Mouse (Mus musculus) kidney, adult 10 weeks (tissue): ENCODE data around the gene Slc25a41. TPM values are rescaled to one million over a fixed set of nuclear protein-coding genes. Genes with fewer than 3 reads are reported as not detected.

Source experiments
- polyA plus RNA-seq: library from polyadenylated mRNA; stranded (reverse); fragments of 350-450 nt; fragmentation: Illumina TruSeq; extraction: RNeasy Lipid Tissue Mini Kit (QIAGEN cat#74804); gene quantifications from one replicate; pipeline ENCODE4 v1.2.3, GENCODE M21; 2014; ENCODE audit warnings: low read depth, low replicate concordance

Gene Slc25a41
- not detected for polyA plus RNA-seq

DNA sequence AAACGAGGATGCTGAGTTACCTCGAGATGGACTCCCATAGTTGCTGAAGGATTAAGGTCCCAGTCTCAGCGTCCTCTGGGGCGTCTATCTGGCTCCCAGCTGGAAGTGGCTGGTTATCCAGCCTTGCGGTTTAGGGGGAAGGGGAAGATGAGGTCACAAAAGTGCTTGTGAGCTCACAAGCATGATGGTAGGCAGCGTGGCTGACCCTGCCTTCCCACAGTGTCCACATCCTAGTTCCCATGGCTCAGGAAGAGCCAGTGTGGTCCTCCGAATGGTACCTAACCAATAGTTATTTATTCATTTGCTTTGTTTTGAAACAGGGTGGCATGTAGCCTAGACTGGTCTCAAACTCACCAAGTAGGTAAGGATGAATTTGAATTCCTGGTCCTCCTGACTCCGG is at the start of gene Slc25a41:
Gene Slc25a41 (minus strand): TSS at position 101 of the 400 bp plus-strand sequence.

DNA sequence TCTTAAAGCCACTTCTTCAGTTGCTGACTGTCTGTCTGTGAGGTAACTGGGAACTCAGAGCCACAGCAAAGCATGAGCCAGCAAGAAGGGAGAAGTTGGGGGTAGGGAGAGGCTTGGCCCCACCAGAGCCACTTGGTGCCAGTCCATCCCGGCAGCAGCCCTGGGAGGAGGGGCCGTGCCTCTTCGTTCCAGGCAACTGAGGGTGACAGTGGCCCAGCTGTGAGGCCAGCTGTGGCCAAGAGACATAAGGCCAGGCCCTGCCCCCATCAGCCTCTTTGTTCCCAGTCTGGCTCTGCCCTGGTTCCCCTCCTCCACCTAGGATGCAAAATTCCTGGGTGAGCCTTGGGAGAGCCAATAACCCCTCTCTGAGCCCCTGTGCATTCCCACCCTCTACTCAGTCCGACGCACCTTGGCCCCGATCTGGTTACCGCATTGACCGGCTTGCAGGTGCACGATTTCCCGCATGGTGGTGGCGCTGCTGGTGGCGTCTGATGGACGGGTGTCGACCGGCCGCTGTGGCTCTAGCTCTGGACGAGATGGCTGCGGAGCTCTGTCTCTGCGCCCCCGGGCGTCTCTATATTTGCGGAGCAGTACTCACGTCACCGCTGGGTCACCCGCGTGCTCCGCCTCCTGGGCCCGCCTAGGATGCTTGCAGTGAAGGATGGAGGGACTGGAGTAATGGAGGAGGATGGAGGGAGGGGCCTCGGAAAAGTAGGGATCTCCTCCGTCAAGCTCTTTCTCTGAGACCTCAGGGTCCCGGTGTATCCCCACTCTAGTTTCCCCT is 45.8 kb upstream of the Slc25a41 start, which contains the start of gene Tubb4a:
Gene Tubb4a (minus strand): TSS at position 734 of the 784 bp plus-strand sequence.

DNA sequence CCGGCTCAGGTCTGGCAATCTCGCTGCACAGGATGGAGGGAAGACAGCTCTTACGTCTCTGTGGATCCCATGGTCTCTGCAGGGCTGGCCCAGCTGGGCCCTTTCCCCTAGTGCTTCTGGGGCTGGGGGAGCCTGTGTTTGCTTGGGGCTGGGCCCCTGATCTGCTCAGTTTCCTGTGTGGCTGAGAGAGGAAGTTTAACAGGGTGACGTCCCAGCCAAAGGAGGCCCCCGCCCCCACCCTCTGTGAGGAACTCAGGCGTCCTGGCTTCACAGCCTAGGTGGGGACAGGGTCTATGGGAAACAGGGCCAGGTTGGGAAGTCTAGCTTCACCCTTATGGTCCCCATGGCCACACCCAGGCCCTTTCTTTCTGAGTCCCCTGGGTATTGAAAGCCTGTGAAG is 36.9 kb upstream of the Slc25a41 start, which contains the start of gene Dennd1c:
Gene Dennd1c (minus strand): TSS at position 179 of the 400 bp plus-strand sequence.

DNA sequence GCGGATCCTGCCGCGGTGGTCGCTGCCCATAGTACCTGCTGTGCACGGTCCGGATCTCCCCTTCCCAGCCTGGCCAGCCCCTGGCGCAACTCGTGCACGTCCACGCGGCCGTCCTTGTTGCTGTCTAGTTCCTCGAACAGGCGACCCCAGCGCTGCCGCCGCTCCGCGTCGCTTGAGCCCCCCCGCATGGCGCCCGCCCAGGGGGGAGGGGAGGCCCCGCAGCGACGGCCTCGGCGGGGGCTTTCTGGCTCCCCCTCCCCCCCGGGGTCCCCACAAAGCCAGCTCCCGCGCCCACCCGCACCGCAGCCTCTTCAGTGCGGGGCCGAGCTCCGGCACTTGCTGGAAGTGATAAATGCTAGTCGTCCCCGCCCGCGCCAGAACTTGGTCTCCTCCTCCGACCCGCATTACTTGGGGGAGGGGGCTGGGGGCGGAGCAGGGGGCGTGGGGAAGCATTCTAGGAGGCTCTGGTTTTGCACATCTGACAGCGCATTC is 18.1 kb upstream of the Slc25a41 start, which contains the start of gene Slc25a23:
Gene Slc25a23 (minus strand): TSS at position 378 of the 492 bp plus-strand sequence.

DNA sequence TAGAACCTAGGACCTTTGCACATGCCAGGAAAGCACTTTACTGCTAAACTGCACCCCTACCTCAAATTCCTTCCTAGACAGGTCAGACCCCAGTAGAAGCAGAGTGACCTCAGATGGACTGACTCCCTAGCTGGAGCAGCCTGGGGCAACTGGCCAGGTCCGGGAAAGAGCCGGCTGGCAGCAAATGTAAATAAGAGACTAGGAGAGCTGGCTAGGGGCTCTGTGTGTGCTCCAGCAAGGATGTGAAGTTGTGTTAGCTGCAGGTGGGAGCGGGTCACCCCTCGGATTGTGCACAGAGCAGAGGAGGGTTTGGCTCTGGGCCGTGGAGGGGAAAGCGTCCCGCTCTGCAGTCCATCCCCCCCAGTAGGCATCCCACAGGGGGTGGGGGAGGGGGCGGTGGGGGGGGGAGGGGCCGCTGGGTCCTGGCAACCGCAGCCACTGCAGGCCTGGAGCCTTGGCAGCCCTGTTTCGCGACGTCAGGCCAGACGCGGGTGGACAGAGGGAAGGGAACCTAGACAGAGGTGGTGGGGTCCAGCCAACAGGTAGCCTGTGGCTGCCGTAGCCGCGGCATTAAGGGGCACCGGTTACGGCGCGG is 17.5 kb upstream of the Slc25a41 start, which contains the start of gene Crb3:
Gene Crb3 (plus strand): TSS at position 215 of the 595 bp plus-strand sequence.

DNA sequence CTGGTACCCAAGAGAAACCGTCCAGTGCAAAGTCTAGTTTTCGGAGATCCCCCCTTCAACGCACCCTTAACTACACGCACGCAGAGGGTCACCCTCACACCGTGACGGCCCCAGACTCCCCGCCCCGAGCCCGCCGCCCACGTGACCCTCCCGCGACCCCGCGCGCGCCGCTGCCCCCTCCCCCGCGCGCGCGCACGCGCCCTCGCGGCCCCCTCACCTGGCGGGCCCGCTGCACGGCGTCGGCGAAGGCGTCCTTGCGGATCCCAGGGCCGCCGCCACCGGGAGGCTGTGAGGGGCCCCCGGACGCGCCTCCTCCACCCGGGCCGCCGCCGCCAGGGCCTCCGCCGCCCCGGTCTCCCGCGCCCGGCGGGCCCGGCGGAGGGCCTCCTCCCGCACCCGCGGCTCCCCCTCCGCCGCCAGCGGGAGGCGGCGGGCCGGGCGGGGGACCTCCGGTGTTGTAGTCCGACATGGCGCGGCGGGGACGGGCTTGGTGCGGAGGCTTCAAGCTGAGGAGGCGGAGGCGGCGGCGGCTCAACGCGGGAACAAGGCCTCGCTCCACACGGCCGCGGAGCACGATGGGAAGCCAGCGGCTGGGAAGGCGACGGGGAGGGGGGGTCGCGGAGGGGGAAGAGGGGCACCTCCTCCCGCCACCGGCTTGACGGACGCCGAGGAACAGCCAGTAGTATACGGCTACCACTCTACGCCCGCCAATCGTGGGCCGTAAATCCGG is 10.4 kb downstream of the Slc25a41 start, which contains the start of gene Khsrp:
Gene Khsrp (minus strand): TSS at position 592 of the 730 bp plus-strand sequence.

DNA sequence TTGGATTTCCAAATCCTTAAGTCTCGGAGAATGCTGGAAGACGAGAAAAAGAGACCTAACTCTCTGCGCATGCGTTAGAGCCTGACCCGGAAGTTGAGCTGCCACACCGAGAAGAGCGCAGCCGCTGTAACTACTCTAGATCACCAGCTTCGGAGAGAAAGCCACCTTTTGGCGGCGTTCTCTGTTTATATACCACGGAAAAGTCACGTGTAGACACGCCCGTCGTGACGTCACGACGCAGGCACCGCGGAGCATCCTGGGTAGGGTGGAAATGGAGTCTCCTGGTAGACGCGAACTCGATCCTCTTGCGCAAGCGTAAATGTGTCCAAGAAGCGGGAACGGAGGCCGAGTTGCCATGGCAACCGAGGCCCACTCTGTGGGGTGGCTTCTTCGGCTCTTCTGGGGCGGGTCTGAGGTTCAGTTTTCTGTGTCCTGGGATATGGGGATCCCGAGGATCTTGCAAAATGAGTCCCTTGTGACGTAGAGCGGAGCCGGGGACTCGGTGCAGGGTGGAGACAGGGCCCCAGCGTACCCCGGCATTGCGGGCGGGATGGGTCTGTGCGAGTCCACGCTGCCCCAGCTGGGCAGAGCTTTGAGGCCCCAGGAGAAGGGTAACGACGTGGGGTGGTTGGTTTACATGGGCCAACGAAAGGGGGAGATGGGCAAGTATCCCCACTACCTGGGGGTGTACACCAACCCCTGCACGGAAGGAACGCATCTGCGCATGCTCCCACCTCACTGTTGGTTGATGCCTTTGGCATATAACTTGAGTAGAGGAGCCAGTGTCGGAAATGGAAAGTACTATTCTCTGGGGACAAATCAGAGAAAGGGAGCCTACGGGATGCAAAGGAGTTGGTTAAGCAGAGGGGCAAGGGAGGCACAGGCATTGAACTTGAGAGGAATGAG is 30.0 kb downstream of the Slc25a41 start, which contains the start of the genes Gtf2f1 and Gm17949:
Gene Gtf2f1 (minus strand): TSS at position 53 of the 906 bp plus-strand sequence.
Gene Gm17949 (plus strand): TSS at position 234 of the 906 bp plus-strand sequence.

DNA sequence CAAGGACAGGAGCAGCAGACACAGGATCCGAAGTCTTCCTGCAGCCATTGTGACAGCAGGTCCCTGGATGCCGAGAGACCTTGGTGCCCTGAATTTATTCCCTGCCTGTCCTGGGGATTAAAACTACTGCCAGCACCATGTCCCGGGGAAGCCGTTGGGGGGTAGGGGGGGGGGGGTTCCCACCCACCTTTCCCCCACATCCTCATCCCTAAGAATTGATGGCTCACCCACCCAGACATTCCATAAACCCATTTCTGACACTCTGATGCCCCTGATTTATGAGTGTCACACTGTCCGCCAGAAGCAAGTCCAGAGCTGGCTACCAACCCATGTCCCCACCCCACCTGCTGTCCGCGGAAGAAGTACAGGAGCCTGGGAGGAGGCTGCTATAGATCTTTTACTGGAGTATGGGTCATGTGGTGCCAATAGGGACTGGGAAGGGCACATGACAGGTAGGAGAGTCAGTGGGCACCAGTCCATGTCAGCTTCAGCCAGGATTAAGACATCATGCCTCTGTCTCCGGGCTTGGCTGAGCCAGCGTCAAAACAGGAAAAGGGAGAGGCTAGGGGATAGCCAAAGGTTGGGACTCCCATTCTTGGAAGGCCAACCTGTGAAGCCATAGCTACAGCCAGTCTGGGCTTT is 41.4 kb downstream of the Slc25a41 start, which contains the start of gene Pspn:
Gene Pspn (minus strand): TSS at position 51 of the 642 bp plus-strand sequence.

DNA sequence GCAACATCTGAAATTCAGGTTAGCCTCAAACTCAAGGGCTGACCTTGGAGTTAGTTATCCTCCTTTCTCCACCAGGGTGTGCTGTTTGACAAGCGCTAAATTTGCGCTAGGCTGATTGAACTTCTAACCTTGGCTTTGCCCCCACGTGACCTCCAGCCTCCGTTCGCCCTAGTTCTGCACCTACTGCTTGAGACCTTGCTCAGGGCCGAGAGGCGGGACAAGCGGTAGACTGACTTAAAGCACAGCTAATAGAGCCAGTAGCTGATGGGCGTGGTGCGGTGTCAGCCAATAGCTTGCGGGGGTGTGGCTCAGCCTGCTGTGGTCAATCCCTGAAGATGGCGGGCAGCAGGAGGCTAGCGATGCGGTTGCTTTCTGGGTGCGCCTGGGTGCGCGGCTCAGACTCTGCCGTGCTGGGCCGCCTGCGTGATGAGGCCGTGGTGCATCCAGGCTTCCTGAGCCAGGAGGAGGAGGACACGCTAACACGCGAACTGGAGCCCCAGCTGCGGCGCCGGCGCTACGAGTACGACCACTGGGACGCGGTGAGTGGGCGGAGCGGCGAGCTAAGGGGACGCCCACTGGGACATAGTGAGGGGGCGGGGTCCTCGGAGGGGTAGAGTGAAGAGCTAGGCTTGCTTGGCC is 44.3 kb downstream of the Slc25a41 start, which contains the start of gene Alkbh7:
Gene Alkbh7 (plus strand): TSS at position 311 of the 639 bp plus-strand sequence.

DNA sequence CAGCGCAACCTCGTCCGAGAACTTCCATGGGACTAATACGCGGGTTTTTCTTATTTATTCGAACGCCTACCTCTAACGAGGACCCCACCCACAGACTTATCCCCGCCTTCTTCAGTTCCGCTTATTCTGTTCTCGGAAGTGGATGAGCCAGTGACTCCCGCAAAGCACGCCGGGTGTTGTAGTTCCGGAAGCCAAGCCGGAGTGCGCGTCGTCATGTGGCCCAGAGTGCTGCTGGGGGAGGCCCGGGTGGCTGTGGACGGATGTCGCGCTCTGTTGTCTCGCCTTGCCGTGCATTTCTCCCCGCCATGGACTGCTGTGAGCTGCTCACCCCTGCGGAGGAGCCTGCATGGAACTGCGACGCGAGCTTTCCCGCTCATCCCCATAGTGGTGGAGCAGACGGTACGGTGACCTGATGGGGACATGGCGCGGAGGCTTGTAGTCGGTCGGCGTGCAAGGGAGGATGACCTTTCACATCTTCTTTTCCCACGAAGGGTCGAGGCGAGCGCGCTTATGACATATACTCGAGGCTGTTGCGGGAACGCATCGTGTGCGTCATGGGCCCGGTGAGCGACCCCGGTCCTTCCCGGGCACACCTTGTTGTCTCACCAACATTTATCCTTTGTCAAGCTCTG is 51.2 kb downstream of the Slc25a41 start, which contains the start of gene Clpp:
Gene Clpp (plus strand): TSS at position 191 of the 632 bp plus-strand sequence.

Other genes with a start within 250 kb of the Slc25a41 start
- 0.12 TPM for gene Rfx2, start 210.6 kb downstream of the Slc25a41 start, polyA plus RNA-seq
- gene Acsbg2, start 167.2 kb downstream of the Slc25a41 start, polyA plus RNA-seq = not detected
- not detected for gene 1700061G19Rik, start 166.2 kb downstream of the Slc25a41 start, polyA plus RNA-seq
- gene Mllt1, start 106.2 kb downstream of the Slc25a41 start, polyA plus RNA-seq = 0.49 TPM
- not detected for gene Acer1, start 59.5 kb downstream of the Slc25a41 start, polyA plus RNA-seq
- 3.0 TPM for gene Clpp, start 51.3 kb downstream of the Slc25a41 start, polyA plus RNA-seq
- 3.5 TPM for gene Alkbh7, start 44.3 kb downstream of the Slc25a41 start, polyA plus RNA-seq
- gene Pspn, start 41.6 kb downstream of the Slc25a41 start, polyA plus RNA-seq = not detected
- 2.4 TPM for gene Gtf2f1, start 30.4 kb downstream of the Slc25a41 start, polyA plus RNA-seq
- not detected for gene Gm17949, start 30.2 kb downstream of the Slc25a41 start, polyA plus RNA-seq
- 4.1 TPM for gene Khsrp, start 10.1 kb downstream of the Slc25a41 start, polyA plus RNA-seq
- 14.2 TPM for gene Crb3, start 17.5 kb upstream of the Slc25a41 start, polyA plus RNA-seq
- gene Slc25a23, start 18.2 kb upstream of the Slc25a41 start, polyA plus RNA-seq = 21.2 TPM
- gene Dennd1c, start 36.9 kb upstream of the Slc25a41 start, polyA plus RNA-seq = not detected
- gene Tubb4a, start 46.1 kb upstream of the Slc25a41 start, polyA plus RNA-seq = not detected
- gene Tnfsf9, start 63.7 kb upstream of the Slc25a41 start, polyA plus RNA-seq = 0.49 TPM
- not detected for gene Cd70, start 108.1 kb upstream of the Slc25a41 start, polyA plus RNA-seq
- gene Tnfsf14, start 152.5 kb upstream of the Slc25a41 start, polyA plus RNA-seq = not detected
- gene C3, start 186.5 kb upstream of the Slc25a41 start, polyA plus RNA-seq = 24.6 TPM
- gene Gpr108, start 206.8 kb upstream of the Slc25a41 start, polyA plus RNA-seq = 1.1 TPM
- gene Trip10, start 207.8 kb upstream of the Slc25a41 start, polyA plus RNA-seq = 3.2 TPM
- not detected for gene Vav1, start 237.4 kb upstream of the Slc25a41 start, polyA plus RNA-seq